Mouse (Mus musculus) thymus, postnatal 10 days (tissue): ENCODE results near the gene Nrxn2.

Experiments used
- DNase-seq, 2 experiments: peaks; one replicate each; pipeline ENCODE4 v3.0.0; 2021; ENCODE audit warnings: low spot score in 2 of 2

The Nrxn2 gene

DNA sequence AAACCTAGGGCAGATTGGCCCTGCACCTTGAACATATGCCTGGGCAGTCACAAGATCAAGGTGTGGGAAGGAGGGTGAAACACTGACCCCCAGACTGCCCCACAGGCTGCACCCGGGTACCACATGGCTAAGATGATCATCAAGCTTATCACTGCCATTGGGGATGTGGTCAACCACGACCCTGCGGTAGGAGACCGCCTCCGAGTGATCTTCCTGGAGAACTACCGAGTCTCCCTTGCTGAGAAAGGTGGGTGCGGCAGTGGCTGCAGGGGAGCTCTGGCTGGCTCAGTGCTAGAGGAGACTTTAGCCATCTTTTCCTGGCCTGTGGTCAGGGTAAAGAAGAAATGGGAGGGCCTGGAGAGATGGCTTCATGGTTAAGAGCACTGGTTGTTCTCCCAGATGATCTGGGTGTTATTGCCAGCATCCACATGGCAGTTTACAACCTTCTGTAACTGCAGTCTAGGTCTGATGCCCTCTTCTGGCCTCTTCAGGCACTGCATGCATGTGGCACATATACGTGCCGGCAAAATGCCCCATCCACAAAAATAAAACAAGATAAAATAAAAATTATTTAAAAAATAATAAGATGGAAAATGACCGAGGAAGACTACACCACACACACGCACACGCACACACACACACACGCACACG is 25.7 kb upstream of the Nrxn2 start:
- DNase-seq: no peak

DNA sequence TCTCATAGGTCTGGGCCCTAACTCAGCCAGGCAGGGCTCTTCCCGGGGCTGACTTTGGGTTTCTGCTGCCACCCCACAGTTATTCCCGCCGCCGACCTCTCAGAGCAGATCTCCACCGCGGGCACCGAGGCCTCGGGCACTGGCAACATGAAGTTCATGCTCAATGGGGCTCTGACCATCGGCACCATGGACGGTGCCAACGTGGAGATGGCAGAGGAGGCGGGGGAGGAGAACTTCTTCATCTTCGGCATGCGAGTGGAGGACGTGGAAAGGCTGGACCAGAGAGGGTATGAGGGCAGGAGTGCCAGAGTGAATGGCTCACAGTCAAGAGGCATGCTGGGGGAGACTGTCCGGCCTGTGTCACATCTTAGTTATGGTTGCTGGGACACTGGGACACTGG is 24.9 kb upstream of the Nrxn2 start:
- no peak for DNase-seq

DNA sequence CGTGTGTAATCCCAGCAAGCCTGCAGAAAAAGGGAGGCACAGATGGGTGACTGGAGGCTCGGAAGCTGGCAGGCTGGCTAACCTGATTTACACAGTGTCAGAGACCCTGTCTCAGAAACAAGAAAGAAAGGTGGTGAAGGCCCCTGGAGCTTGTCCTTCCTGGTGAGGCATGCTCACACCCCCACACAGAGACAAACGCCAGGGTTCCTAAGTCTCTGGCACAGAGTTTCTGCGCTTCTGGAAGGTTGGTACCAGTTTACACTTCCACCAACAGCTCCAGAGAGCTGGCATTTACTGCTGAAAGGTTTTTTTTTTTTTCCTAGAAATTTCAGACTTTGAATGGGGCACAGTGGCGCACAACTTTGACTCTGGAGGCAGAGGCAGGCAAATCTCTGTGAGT is 22.3 kb upstream of the Nrxn2 start:
- DNase-seq: no peak

DNA sequence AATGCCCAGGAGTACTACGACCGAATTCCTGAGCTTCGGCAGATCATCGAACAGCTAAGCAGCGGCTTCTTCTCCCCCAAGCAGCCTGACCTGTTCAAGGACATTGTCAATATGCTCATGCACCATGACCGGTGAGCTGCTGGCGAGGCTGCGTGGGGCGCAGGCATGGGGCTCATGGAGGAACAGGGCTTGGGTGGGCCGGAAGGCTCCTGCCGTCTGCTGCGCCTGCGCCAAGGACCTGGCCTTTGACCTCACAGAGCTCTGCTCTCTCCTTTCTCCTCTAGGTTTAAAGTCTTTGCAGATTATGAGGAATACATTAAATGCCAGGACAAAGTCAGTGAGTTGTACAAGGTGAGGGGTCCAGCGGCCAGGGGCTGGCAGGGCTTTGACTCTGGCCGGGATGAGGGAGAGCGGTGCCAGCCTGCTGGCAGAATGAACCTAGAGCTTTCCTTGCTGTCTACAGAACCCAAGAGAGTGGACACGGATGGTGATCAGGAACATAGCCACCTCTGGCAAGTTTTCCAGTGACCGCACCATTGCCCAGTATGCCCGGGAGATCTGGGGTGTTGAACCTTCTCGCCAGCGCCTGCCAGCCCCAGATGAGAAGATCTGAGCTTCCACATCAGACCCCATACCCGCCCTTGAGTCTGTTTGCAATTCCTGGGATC is 20.8 kb upstream of the Nrxn2 start:
- peak in 1 of 2 experiments; percentile 31 for DNase-seq

DNA sequence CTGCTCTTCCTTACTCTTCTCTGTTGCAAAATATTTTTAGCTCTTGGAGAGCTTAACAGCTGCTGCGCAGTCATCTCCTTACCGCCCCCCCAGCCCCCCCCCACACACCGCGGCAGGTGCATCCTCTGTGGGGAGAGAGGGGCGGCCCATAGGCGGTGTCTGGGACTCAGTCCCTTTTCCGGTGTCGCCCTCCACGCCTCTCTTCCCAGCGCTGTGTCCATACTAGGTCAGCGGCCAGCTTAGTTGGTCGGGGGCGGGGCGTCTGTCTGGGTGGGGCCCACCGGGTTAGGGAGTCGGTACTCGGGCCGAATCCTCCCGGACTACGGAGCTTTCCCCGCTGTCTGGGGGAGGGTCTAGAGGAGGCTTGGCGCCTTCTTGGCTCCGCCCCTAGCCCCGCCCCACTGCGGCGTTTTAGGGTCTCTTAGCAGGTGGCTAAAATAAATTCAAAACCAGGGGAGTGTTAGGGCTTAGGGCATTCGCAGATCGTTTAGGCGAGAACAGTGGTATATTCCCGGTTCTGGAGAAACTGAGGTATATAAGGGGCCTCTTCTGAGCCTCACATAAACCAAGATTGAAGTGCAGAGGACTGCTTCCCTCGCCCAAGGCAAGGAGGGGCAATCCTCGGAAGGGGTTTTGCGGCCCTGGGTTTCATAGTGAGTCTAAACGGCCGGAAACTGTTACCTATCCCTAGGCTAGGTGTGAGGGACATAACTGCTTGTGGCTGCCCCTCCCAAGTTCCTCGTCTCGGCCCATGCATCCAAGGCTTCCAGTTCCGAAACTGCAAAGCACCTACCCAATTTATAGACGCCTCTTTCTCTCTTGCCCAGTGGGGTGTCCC is 19.9 kb upstream of the Nrxn2 start:
- peak; percentile 92 to 93 for DNase-seq

DNA sequence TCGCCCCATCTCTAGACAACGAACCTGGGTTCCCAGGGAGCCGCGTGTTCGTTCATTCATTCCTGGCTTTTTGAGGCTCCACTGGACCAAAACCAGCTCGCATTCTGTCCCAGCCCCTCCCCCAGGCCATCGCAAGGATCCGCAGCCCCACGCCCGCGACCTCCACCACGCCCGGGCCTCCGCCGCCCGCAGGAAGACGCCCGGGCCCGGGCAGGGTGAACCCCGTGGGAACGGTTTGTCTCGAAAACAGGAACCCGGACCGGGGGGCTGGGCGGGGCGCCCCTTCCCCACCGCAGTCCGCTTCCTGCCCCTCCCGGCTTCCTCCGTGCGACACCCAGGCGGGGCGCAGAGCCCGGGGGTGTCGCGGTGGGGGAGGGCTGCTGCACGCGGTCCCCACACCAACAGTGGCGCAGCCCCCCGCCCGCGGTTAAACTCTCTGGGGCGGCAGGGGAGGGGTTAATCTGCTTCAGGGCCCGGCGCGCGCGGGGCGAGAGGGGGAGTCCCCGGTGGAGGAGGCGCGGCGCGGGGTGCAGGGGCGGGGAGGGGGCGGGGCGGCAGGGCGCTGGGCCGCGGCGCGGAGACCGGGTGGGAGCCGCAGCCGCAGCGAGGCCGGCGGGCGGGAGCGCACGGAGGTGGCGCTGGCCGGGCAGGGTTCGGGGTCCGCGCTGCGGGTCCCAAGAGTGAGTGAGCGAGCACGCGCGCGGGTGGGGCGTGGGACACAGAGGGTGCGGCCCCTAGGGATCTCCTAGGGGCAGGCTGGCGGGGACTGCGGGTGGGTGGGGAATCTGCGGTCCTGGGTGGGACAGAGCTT is 19.0 kb upstream of the Nrxn2 start, which contains the start of gene Rasgrp2:
Gene Rasgrp2, plus strand, starts transcription at position 56 of the 811 bp plus-strand sequence.
- peak; percentile 94 to 96 for DNase-seq

DNA sequence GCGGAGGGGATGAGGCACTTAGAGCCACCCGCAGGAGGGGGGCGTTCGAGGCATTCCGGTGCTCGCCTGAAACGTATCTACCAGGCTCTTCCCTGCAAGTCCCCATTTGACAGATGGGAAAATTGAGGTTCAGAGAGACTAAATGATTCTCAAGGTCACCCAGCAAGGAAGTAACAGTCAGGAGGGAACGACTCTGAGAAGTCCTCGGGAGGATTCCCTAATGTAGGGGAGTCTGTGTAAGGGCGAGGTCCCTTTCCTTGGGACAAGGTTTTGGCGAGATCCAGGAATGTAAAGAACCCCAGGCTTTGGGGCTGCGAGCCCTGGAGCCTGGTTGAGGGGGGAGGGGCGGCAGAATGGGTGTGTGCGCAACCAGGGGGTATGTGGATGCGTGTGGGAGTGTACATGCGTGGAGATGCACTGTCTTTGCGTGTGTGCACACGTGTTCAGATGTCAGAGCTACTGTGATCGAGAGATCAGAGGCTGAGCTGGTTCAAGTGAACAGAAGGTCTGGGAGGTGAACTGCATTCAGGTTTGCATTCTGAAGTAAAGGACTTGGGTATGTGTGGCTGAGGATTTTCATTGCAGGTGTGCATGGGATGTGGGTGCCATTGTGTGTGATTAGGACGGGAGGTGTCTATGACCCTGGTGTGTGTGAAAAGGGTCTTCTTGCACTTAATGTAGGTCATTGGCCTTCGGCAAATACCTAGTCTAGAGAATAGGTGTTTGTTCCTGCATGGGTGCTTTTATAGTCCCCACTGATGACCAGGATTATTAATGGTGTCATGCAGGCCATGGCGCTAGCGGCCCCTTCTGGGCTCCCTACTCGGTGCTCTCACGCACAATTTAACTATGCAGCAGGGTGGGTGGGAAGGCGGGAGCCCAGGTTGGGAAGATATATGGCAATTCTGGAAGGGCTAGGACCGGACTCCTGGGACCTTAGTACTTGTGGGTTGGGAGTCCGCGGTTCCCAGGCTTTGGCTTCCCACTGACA is 18.1 kb upstream of the Nrxn2 start:
- peak; percentile 65 to 66 for DNase-seq

DNA sequence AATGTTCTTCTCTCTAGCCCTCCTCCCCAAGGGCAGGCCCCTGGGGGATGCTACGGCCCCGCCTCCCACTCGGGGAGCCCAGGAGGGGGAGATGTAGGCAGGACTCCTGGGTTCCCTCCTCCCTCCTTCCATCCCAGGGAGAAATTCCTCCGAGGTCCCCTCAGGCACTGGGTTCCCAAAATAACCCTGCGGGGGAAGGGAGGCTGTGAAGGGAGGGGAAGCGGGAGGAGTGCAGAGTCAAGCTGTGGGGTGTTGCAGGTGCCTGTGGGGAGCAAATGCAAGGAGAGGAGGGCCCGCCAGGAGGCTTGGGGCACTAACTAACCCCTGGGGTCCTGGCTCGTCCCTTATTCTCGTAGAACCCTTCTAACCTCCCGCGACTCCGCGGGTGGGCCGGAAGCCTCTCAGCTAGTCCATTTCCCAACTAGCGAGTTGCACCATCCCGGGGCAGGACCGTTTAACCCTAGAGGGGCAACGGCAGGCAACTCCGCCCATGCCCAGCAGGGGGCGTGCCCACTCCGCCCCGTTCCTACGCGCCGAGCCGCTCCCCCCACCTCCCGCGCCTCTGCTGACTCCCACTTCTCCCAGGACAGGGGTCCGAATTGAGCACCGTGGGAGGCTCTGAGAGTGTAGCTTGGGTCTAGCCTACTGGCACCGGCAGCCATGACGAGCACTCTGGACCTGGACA is 17.3 kb upstream of the Nrxn2 start:
- DNase-seq: peak; percentile 80 to 92

DNA sequence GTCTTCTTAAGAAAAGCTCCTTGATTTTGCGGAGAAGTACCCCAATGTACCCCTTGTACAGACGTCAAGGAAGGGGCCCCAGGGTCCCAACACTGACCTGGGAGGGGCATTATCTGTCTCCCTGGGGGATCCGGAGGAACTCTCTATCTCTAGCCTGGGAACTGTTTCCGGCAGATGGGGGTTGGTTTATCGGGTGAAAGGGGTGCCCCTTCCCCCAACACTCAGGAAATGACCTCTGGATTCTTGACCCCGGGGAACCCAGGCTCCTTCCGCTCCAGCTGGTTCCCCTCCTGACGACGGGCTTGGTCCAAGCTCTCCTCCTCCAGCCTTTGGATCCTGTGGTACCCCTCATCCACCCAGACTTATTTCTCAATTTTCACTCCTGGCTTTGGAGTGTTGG is 16.6 kb upstream of the Nrxn2 start:
- DNase-seq: no peak

DNA sequence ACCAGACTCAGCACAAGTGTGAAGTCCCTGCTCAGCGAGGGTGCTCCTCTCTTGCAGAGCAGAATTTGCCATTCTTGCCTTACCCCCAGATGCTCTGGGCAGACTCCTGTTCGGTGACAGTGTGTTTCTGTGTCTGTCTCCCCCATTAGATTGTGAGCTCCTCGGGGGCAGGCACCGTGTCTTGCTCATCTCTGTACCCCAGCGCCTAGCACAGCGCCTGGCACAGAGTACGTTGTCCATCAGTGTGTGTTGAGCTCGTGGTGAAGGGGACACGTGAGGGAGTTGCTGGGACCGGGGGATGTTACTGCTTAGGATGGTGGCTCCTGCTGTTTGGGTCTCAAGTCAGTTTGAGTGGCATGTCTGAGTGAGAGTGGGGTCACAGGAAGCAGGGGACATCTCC is 14.7 kb upstream of the Nrxn2 start:
- no peak for DNase-seq

DNA sequence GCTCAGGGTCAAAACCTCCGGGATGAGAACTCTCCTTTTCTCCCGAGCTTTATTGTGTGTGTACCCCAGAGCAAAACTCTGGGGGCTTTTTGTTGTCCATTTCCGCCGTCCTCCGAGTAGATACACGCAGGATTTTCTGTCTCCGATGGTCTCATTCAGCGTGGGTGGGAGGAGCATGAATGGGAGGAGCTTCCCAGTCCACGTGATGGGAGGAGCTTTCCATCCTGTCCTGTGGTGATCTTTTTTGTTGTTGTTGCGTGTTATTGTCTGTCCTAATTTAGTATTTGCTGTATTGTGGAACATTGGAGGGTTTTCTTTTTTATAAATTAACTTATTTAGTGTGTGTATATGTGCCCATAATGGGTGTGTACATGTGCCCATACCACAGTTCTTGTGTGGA is 13.1 kb upstream of the Nrxn2 start:
- no peak for DNase-seq

DNA sequence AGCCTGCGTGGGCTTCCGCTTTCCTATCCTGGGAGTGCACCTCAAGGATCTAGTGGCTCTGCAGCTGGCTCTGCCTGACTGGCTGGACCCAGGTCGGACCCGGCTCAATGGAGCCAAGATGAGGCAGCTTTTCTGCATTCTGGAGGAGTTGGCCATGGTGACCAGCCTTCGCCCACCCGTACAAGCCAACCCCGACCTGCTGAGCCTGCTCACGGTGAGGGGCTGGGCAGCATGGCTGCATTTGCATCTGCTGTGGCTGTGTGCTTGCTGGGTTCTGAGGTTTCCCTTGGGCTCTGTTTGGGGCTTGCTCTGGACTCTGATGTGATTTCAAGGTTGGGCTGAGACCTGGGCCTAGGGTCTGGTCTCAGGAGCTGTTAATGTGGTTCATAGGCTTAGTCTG is 11.4 kb upstream of the Nrxn2 start:
- DNase-seq: no peak

DNA sequence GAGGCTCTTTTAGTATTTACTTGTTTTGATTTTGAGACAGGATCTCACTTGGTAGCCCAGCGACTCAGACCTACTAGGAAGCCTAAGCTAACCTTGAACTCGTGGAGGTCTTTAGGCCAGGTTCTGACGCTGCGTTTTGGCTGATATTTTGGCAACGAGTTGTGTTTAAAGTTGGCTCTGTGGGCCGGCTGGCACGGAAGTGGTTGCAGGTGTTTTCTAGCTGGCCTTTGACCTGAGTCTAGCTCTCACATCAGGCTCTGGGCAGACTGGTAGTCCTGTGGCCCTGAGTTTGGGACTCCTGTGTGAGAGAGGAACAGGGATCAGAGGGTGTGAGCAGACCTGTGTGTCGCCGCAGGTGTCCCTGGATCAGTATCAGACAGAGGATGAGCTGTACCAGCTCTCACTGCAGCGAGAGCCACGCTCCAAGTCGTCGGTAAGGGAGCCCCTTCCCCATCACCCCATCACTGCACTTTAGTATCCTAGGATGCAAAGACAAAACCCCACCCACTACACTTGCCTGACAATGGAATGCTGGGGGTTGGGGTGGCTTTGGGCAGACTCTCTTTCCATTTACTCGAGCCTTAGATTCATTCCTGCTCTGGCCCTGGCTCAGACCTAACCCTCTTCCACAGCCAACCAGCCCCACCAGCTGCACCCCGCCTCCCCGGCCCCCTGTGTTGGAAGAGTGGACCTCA is 10.6 kb upstream of the Nrxn2 start:
- no peak for DNase-seq

DNA sequence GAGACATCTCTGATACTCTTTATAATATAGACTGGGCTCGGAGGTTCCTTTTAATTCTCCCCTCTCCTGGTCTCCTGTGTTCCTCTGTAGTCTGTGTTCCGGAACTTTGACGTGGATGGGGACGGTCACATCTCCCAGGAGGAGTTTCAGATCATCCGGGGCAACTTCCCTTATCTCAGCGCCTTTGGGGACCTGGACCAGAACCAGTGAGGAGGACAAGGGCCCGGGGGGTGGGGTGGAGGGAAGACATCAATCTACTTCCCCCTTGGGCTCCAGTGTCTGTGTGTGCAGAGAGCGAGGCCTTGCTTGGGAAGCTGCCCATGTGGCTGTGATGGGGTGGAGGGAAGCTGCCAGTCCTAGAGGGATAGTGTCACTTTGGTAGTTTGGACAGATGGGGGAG is 9.8 kb upstream of the Nrxn2 start:
- no peak for DNase-seq

DNA sequence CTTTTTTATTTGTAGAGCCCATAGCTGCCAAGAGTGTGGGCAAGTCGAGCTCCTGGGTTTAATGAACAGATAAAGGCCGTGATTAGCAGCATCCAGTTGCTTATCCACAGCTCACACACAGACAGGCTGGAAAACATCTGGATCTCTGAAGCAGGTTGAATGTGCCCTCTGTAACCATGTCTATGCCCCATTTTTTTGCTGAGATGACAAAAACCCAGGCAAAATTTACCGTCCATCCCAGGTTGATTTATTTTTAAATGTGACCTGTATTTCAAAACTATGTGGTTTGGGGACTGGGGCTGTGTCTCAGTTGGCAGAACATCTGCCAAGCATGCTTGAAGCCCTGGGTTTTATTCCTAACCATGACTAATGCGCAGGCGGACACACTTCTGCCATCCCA is 9.4 kb upstream of the Nrxn2 start:
- DNase-seq: no peak

DNA sequence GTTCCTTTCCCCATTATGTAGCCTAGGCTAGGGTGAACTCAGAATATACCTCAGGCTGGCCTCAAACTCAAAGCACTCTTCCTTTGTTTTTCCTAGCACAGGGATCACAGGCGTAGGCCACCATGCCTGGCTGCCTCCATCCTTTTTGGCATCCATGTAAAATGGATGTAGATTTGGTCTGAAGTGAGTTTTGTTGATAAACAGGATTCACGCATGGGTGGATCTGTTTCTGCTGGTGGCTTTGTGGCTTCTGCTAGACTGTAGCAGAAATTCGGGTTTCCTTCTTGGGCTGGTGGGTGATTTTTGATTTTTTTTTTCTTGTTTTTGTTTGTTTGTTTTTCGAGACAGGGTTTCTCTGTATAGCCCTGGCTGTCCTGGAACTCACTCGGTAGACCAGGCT is 8.6 kb upstream of the Nrxn2 start:
- no peak for DNase-seq

DNA sequence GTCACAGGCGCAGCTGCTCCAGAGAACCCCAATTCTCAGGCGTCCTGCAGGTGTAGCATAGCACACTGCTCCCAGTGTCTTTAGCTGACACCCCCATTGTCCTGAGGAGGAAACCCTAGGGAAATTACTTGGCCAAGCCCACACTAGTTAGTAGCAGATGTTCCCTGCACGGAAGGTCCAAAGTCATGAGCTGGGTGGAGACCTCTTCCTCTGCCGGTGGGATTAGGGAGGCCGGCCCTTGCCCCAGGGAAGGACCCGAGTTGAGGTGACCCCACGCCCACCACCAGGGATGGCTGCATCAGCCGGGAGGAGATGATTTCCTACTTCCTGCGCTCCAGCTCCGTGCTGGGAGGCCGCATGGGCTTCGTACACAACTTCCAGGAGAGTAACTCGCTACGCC is 5.7 kb upstream of the Nrxn2 start:
- no peak for DNase-seq

DNA sequence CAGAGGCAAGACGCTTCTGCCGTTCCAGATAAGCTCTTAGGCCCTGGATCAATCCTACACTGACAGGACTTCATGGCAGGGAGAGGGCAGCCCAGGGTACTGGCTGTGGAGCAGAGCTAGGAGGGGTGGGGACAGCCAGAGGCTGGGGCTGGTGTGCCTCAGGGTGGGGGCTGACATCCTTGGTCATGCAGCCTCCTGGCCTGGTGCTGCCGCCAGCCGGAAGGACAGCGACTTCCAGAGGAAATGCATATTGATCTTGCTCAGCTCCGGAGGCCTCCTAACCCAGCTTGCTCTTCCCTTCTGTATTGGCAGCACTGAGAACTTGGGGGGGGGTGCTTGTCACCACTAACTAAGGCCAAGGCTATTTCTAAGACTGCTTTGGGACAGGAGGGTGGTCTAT is 3.1 kb upstream of the Nrxn2 start:
- DNase-seq: no peak

DNA sequence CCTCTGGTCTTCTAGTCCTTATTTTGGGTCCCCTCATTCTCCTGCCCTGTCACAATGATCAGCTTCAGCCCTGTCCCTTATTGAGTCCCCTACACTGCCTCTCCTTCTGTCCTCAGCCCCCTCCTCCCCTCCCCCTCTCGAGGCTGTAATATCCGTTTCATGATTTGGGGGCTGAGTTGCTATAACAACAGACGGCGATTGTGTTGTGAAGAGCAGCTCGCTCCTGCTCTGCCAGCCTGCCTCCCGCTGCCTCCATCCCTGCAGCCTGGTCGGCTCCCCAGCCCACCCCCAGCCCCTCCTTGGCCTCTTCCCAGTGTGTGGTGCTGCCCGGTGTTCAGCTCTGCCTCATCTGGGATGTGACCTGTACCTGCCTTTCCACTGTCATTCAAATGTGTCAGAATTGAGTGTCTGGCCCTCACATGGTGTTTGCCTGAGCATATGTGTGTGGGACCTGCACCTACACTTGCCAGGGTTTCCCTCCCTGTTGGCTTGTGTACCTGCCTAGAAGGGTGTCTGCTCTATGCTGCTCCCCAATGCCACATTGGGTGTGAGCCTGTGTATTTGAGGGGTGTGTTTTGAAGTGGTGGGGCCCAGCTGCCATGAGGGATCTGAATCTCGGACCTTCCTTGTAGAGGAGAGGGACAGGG is 2.3 kb upstream of the Nrxn2 start:
- DNase-seq: no peak
